Comparison of ENCODE assay signal across 11 mouse cellular contexts in genomic region chrX:11861119-11861708, GRCm38 (mm10).
A peak's percentile ranks its signal among the peaks of the same experiment; 100 is the strongest.
DNase-seq lines count a peak whose midpoint lies in the region; ATAC-seq lines count a peak whose summit lies in the region.
"Had no signal": no experiment of that assay in that cellular context is flagged by ENCODE, and none has a peak within 500 bp of the region (broad histone marks: within the 10 kb centered on the region; RNA-seq: fewer than 3 reads in every experiment).

No protein-coding gene starts in this region.

- no peaks in the 10 kb centered on the region for H3K9me3 ChIP-seq in heart, embryonic 10.5 days
- H3K9me3 ChIP-seq in neural tube, embryonic 12.5 days: no peaks in the 10 kb centered on the region
- H3K9me3 ChIP-seq in neural tube, embryonic 15.5 days (replicated peaks): no peaks in the 10 kb centered on the region
- H3K9me3 ChIP-seq in midbrain, embryonic 15.5 days: no peaks in the 10 kb centered on the region
- H3K9me3 ChIP-seq: heart, embryonic 12.5 days; limb, embryonic 13.5 days had no signal

- no peak overlapping the region for H3K4me3 ChIP-seq in heart, embryonic 10.5 days
- no peak overlapping the region for H3K4me3 ChIP-seq in neural tube, embryonic 12.5 days
- no peak overlapping the region for H3K4me3 ChIP-seq in neural tube, embryonic 15.5 days (replicated peaks)
- no peak overlapping the region for H3K4me3 ChIP-seq in midbrain, embryonic 15.5 days
- H3K4me3 ChIP-seq: heart, embryonic 12.5 days; limb, embryonic 13.5 days had no signal

- DNase-seq in heart, embryonic 10.5 days (ENCODE audit: low spot score): no peak
- no peak for DNase-seq in heart, adult 8-10 months (ENCODE audit: low spot score)
- DNase-seq in cerebellum, postnatal 25 days: peak; percentile 60 to 75
- no peak for DNase-seq in spleen, postnatal 36 days (ENCODE audit: low spot score in 2 of 2)
- no peak for DNase-seq in thymus, adult 18-20 months

- H3K4me2 ChIP-seq in neural tube, embryonic 12.5 days (replicated peaks): no peak overlapping the region
- H3K4me2 ChIP-seq in neural tube, embryonic 15.5 days: no peak overlapping the region
- H3K4me2 ChIP-seq in midbrain, embryonic 15.5 days: no peak overlapping the region
- H3K4me2 ChIP-seq: heart, embryonic 12.5 days; limb, embryonic 13.5 days had no signal

- H3K9ac ChIP-seq in neural tube, embryonic 12.5 days: no peak overlapping the region
- no peak overlapping the region for H3K9ac ChIP-seq in neural tube, embryonic 15.5 days (replicated peaks)
- H3K9ac ChIP-seq in midbrain, embryonic 15.5 days: no peak overlapping the region
- H3K9ac ChIP-seq: heart, embryonic 12.5 days; limb, embryonic 13.5 days had no signal

- ATAC-seq in neural tube, embryonic 12.5 days (ENCODE audit: low FRiP score, low read depth): peak; percentile 53; the same call in 1 of the 2 replicates
- ATAC-seq in neural tube, embryonic 15.5 days (ENCODE audit: low FRiP score): no peak
- ATAC-seq in midbrain, embryonic 15.5 days (replicated peaks): 0 out of 2 replicates have a peak, but pooled peaks have one; percentile 33
- ATAC-seq: CD4-positive, CD25-positive, alpha-beta regulatory T cell, adult 4 months had no signal

- H3K27ac ChIP-seq in heart, embryonic 10.5 days: 0 out of 2 replicates have a peak overlapping the region, but pooled peaks have one; percentile 42
- H3K27ac ChIP-seq in neural tube, embryonic 12.5 days: no peak overlapping the region
- no peak overlapping the region for H3K27ac ChIP-seq in neural tube, embryonic 15.5 days (replicated peaks)
- H3K27ac ChIP-seq in midbrain, embryonic 15.5 days: 0 out of 2 replicates have a peak overlapping the region, but pooled peaks have one; percentile 38
- H3K27ac ChIP-seq: limb, embryonic 13.5 days had no signal

- H3K4me1 ChIP-seq in heart, embryonic 10.5 days: peaks cover 12% of the 10 kb centered on the region
- H3K4me1 ChIP-seq in neural tube, embryonic 12.5 days: peaks cover 14% of the 10 kb centered on the region
- peaks cover 16% of the 10 kb centered on the region for H3K4me1 ChIP-seq in neural tube, embryonic 15.5 days
- peaks cover 18% of the 10 kb centered on the region for H3K4me1 ChIP-seq in midbrain, embryonic 15.5 days

- peaks cover 87% of the 10 kb centered on the region; the same call in 1 of the 2 replicates for H3K27me3 ChIP-seq in heart, embryonic 10.5 days (ENCODE audit: insufficient read depth, poor library complexity, severe bottlenecking)
- H3K27me3 ChIP-seq in neural tube, embryonic 12.5 days (replicated peaks): 0 out of 2 replicates have a peak, but pooled peaks cover 4% of the 10 kb centered on the region
- peaks cover 23% of the 10 kb centered on the region for H3K27me3 ChIP-seq in neural tube, embryonic 15.5 days (replicated peaks)
- H3K27me3 ChIP-seq in midbrain, embryonic 15.5 days (replicated peaks): no peaks in the 10 kb centered on the region

- 52% methylated on average over 11 of the region's 11 CpGs for WGBS in heart, embryonic 10.5 days
- WGBS in neural tube, embryonic 12.5 days: 35% methylated on average over 11 of the region's 11 CpGs
- 34% methylated on average over 11 of the region's 11 CpGs for WGBS in neural tube, embryonic 15.5 days
- 41% methylated on average over 11 of the region's 11 CpGs for WGBS in midbrain, embryonic 15.5 days

- H3K36me3 ChIP-seq in heart, embryonic 10.5 days: no peaks in the 10 kb centered on the region
- no peaks in the 10 kb centered on the region for H3K36me3 ChIP-seq in neural tube, embryonic 12.5 days
- H3K36me3 ChIP-seq in neural tube, embryonic 15.5 days: no peaks in the 10 kb centered on the region
- H3K36me3 ChIP-seq in midbrain, embryonic 15.5 days (replicated peaks): no peaks in the 10 kb centered on the region
- H3K36me3 ChIP-seq: heart, embryonic 12.5 days; limb, embryonic 13.5 days had no signal

Comparison
In these comparisons a context has a peak if more than half of its experiments do, and no peak if none do; other contexts are left out.
1. DNase-seq: peak in cerebellum, postnatal 25 days (2 of 2); none in heart, embryonic 10.5 days (single experiment), heart, adult 8-10 months (single experiment), spleen, postnatal 36 days (0 of 2) and thymus, adult 18-20 months (0 of 2).
2. H3K27ac ChIP-seq: peak in heart, embryonic 10.5 days (single experiment) and midbrain, embryonic 15.5 days (single experiment); none in neural tube, embryonic 12.5 days (single experiment) and neural tube, embryonic 15.5 days (single experiment).